Mouse (Mus musculus) retina, postnatal 1 day (tissue): ENCODE measurements at regions not wholly inside any gene's neighbourhood (a gene's known extent, or its start where the extent isn't known, plus 50 kb on each side); places are given as distances from the start of the nearest gene placed in this dataset.

ENCODE experiments used
- DNase-seq: peaks from one replicate; pipeline ENCODE4 v3.0.0-alpha.2; 2012

GRCm38 (mm10) chr4:127413997-127414964 lies 56.3 kb upstream of the Gjb5 start:
- no peak for DNase-seq
